Mouse (Mus musculus): ENCODE results near the gene Ubc. TPM values are rescaled to one million over a fixed set of nuclear protein-coding genes. Genes with fewer than 3 reads are reported as not detected.

The Ubc gene
- polyA plus RNA-seq, 1 experiment from 2014 or later, result 992 TPM

GRCm38 (mm10) chr5:125368156-125368555 lies 21.8 kb downstream of the Ubc start:
- no peaks in the 10 kb centered on the region for H3K36me3 ChIP-seq
- H3K4me3 ChIP-seq, result no peak overlapping the region
- no peaks in the 10 kb centered on the region for H3K27me3 ChIP-seq (ENCODE audit: low read depth, poor library complexity, severe bottlenecking)
- WGBS, result 76% methylated on average over 5 of the region's 5 CpGs
- H3K9me3 ChIP-seq (replicated peaks), result no peaks in the 10 kb centered on the region
- no peaks in the 10 kb centered on the region for H3K4me1 ChIP-seq
- no peak overlapping the region for H3K27ac ChIP-seq
- DNase-seq (ENCODE audit: low spot score), result no peak

DNA sequence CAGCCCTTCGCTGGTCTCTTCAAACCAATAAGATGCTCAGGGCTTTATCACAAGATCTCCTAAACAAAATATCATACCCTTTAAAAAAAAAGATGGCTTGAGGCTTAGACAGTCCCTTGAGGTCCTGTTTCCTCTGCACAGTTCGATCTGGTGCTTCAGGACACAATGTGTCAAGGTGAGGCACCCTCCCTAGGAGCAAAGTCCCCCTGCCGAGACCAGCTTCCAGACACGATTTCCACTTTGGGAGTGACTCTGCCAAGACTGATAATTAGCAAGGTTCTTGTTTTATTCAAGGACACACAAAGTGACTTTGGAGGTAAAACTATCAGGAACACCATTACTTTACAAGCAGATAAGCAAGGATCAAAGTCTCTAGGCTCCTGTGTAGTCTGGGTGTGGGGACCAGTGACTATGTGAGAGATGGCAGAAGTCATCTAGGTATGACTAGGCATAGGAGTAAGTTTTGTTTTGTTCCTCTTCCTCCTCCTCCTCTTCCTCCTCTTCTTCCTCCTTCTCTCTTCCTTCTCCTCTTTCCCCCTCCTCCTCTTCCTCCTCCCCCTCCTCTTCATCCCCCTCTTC lies 25.1 kb downstream of the Ubc start:
- Histone ChIP-seq H3K36me3 (no peaks in the 10 kb centered on the region), H3K4me1 (no peaks in the 10 kb centered on the region), H3K27me3 (ENCODE audit: low read depth, poor library complexity, severe bottlenecking) (no peaks in the 10 kb centered on the region), H3K27ac (no peak overlapping the region), H3K4me3 (no peak overlapping the region), H3K9me3 (replicated peaks) (no peaks in the 10 kb centered on the region)
- DNase-seq (ENCODE audit: low spot score), result no peak
- WGBS, result 80% methylated on average over 4 of the region's 4 CpGs

GRCm38 (mm10) chr5:125363894-125364293 lies 26.1 kb downstream of the Ubc start:
- Histone ChIP-seq H3K27ac (no peak overlapping the region), H3K36me3 (no peaks in the 10 kb centered on the region), H3K9me3 (replicated peaks) (no peaks in the 10 kb centered on the region), H3K4me1 (no peaks in the 10 kb centered on the region), H3K27me3 (ENCODE audit: low read depth, poor library complexity, severe bottlenecking) (no peaks in the 10 kb centered on the region), H3K4me3 (no peak overlapping the region)
- WGBS, result 88% methylated on average over 7 of the region's 7 CpGs
- DNase-seq (ENCODE audit: low spot score), result no peak

- Histone ChIP-seq H3K4me1 (peaks cover 2% of the 10 kb centered on the region), H3K9me3 (replicated peaks) (no peaks in the 10 kb centered on the region), H3K27me3 (ENCODE audit: low read depth, poor library complexity, severe bottlenecking) (no peaks in the 10 kb centered on the region), H3K36me3 (no peaks in the 10 kb centered on the region), H3K4me3 (no peak overlapping the region), H3K27ac (no peak overlapping the region)
- DNase-seq (ENCODE audit: low spot score), result no peak
- 86% methylated on average over 16 of the region's 16 CpGs for WGBS
These were observed 29.0 kb downstream of the Ubc start for GRCm38 (mm10) chr5:125360981-125361510.

- no peak overlapping the region for H3K27ac ChIP-seq
- H3K4me3 ChIP-seq, result no peak overlapping the region
- DNase-seq (ENCODE audit: low spot score), result no peak
- H3K9me3 ChIP-seq (replicated peaks), result no peaks in the 10 kb centered on the region
- no peaks in the 10 kb centered on the region for H3K27me3 ChIP-seq (ENCODE audit: low read depth, poor library complexity, severe bottlenecking)
- no peaks in the 10 kb centered on the region for H3K36me3 ChIP-seq
- 80% methylated on average over 9 of the region's 9 CpGs for WGBS
- peaks cover 7% of the 10 kb centered on the region for H3K4me1 ChIP-seq
These were observed 29.4 kb downstream of the Ubc start for GRCm38 (mm10) chr5:125360566-125360965.

- 82% methylated on average over 5 of the region's 5 CpGs for WGBS
- no peak for DNase-seq (ENCODE audit: low spot score)
- Histone ChIP-seq H3K27ac (no peak overlapping the region), H3K4me1 (peaks cover 16% of the 10 kb centered on the region), H3K4me3 (no peak overlapping the region), H3K27me3 (ENCODE audit: low read depth, poor library complexity, severe bottlenecking) (no peaks in the 10 kb centered on the region), H3K9me3 (replicated peaks) (no peaks in the 10 kb centered on the region), H3K36me3 (no peaks in the 10 kb centered on the region)
These were observed 31.8 kb downstream of the Ubc start for GRCm38 (mm10) chr5:125358270-125358608.

DNA sequence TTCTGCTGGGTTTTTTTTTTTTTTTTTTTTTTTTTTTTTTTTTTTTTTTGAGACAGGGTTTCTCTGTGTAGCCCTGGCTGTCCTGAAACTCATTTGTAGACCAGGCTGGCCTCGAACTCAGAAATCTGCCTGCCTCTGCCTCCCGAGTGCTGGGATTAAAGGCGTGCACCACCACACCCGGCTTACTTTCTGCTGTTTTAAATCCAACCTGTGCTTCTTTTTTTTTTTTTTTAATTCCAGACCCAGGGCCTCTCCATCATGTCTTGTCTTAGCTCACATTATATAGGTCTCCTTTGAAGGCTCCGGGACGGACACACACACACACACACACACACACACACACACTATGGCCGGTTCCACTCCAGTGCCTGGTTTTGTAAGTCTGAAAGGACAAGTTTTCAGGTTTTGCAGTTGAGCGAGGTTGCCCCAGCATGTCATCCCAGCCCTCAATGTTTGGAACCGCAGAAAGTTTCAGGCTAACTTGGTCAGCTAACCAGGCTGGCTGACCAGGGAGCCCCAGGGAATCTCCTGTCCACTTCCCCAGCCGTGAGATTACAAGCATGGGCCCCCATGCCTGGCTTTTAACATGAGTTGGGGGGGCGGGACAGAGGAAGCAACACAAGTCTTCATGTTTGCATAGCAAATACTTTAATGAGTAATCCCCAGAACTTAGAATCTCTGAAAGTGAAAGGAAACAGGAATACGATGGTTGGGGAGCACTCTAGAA lies 32.3 kb downstream of the Ubc start:
- WGBS, result 87% methylated on average over 12 of the region's 12 CpGs
- H3K27me3 ChIP-seq (ENCODE audit: low read depth, poor library complexity, severe bottlenecking), result no peaks in the 10 kb centered on the region
- no peak for DNase-seq (ENCODE audit: low spot score)
- no peak overlapping the region for H3K4me3 ChIP-seq
- H3K4me1 ChIP-seq, result peaks cover 16% of the 10 kb centered on the region
- no peak overlapping the region for H3K27ac ChIP-seq
- no peaks in the 10 kb centered on the region for H3K9me3 ChIP-seq (replicated peaks)
- H3K36me3 ChIP-seq, result no peaks in the 10 kb centered on the region

- Histone ChIP-seq H3K9me3 (replicated peaks) (no peaks in the 10 kb centered on the region), H3K4me1 (peaks cover 16% of the 10 kb centered on the region), H3K27ac (peak overlapping the region; percentile 5; the same call in 1 of the 2 replicates), H3K4me3 (no peak overlapping the region), H3K27me3 (ENCODE audit: low read depth, poor library complexity, severe bottlenecking) (no peaks in the 10 kb centered on the region), H3K36me3 (no peaks in the 10 kb centered on the region)
- WGBS, result 35% methylated on average over 7 of the region's 7 CpGs
- DNase-seq (ENCODE audit: low spot score), result no peak
These were observed 34.4 kb downstream of the Ubc start for GRCm38 (mm10) chr5:125355650-125356049.

GRCm38 (mm10) chr5:125354885-125355492 lies 35.0 kb downstream of the Ubc start:
- H3K9me3 ChIP-seq (replicated peaks), result no peaks in the 10 kb centered on the region
- peak overlapping the region; percentile 9; the same call in 1 of the 2 replicates for H3K27ac ChIP-seq
- H3K4me1 ChIP-seq, result peaks cover 16% of the 10 kb centered on the region
- H3K27me3 ChIP-seq (ENCODE audit: low read depth, poor library complexity, severe bottlenecking), result no peaks in the 10 kb centered on the region
- DNase-seq (ENCODE audit: low spot score), result no peak
- WGBS, result 57% methylated on average over 7 of the region's 7 CpGs
- no peak overlapping the region for H3K4me3 ChIP-seq
- no peaks in the 10 kb centered on the region for H3K36me3 ChIP-seq

- 95% methylated on average over 5 of the region's 5 CpGs for WGBS
- Histone ChIP-seq H3K27me3 (ENCODE audit: low read depth, poor library complexity, severe bottlenecking) (no peaks in the 10 kb centered on the region), H3K36me3 (no peaks in the 10 kb centered on the region), H3K9me3 (replicated peaks) (no peaks in the 10 kb centered on the region), H3K4me3 (no peak overlapping the region), H3K27ac (no peak overlapping the region), H3K4me1 (peaks cover 16% of the 10 kb centered on the region)
- DNase-seq (ENCODE audit: low spot score), result no peak
These were observed 37.2 kb downstream of the Ubc start for GRCm38 (mm10) chr5:125352781-125353294.

GRCm38 (mm10) chr5:125351939-125352338 lies 38.1 kb downstream of the Ubc start:
- H3K9me3 ChIP-seq (replicated peaks), result no peaks in the 10 kb centered on the region
- no peaks in the 10 kb centered on the region for H3K27me3 ChIP-seq (ENCODE audit: low read depth, poor library complexity, severe bottlenecking)
- no peaks in the 10 kb centered on the region for H3K36me3 ChIP-seq
- no peak overlapping the region for H3K27ac ChIP-seq
- H3K4me1 ChIP-seq, result peaks cover 16% of the 10 kb centered on the region
- no peak for DNase-seq (ENCODE audit: low spot score)
- 98% methylated on average over 5 of the region's 5 CpGs for WGBS
- H3K4me3 ChIP-seq, result no peak overlapping the region

- no peak for DNase-seq (ENCODE audit: low spot score)
- Histone ChIP-seq H3K36me3 (no peaks in the 10 kb centered on the region), H3K4me3 (no peak overlapping the region), H3K27ac (no peak overlapping the region), H3K27me3 (ENCODE audit: low read depth, poor library complexity, severe bottlenecking) (no peaks in the 10 kb centered on the region), H3K9me3 (replicated peaks) (no peaks in the 10 kb centered on the region), H3K4me1 (peaks cover 14% of the 10 kb centered on the region)
- 81% methylated on average over 8 of the region's 8 CpGs for WGBS
These were observed 38.9 kb downstream of the Ubc start for GRCm38 (mm10) chr5:125351057-125351456.

GRCm38 (mm10) chr5:125349391-125349790 lies 40.6 kb downstream of the Ubc start:
- H3K27me3 ChIP-seq (ENCODE audit: low read depth, poor library complexity, severe bottlenecking), result no peaks in the 10 kb centered on the region
- 90% methylated on average over 3 of the region's 3 CpGs for WGBS

More at GRCm38 (mm10) chr5:125349391-125349790, 40.6 kb downstream of the Ubc start:
- H3K9me3 ChIP-seq (replicated peaks), result no peaks in the 10 kb centered on the region
- no peaks in the 10 kb centered on the region for H3K36me3 ChIP-seq
- H3K4me3 ChIP-seq, result no peak overlapping the region
- no peaks in the 10 kb centered on the region for H3K4me1 ChIP-seq
- no peak overlapping the region for H3K27ac ChIP-seq
- no peak for DNase-seq (ENCODE audit: low spot score)
